Mouse (Mus musculus): ENCODE measurements around the gene Klhl21. TPM values are rescaled to one million over a fixed set of nuclear protein-coding genes. Genes with fewer than 3 reads are reported as not detected.

The Klhl21 gene
- total and polyA plus RNA-seq, 2 experiments from 2014 or later, result 4.8 to 12.3 TPM

DNA sequence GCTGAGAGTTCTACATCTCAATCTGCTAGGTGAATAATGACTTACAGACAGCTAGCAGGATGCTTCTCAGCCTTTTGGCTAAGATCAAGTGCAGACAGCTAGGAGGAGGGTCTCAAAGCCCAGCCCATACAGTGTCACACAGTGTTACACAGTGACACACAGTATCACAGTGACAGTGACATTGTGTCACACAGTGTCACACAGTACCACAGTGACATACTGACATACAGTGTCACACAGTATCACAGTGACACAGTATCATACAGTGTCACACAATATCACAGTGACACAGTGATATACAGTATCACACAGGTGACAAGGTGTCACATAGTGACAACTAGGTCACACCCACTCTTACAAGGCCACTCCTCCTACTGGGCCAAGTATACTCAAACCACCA lies 58.7 kb downstream of the Klhl21 start:
- ATAC-seq (peak; percentile 46; the same call in 1 of the 2 replicates), DNase-seq (ENCODE audit: low spot score) (no peak)
- TF ChIP-seq CTCF (IDR thresholded peaks at IDR 0.05; ENCODE audit: low read depth), result no peak
- Histone ChIP-seq H3K27me3 (ENCODE audit: insufficient read depth, low read length) (no peaks in the 10 kb centered on the region), H3K9me3 (ENCODE audit: low read length) (no peaks in the 10 kb centered on the region), H3K9ac (replicated peaks; ENCODE audit: low read length) (no peak overlapping the region), H3K27ac (no peak overlapping the region), H3K36me3 (ENCODE audit: insufficient read depth, low read length) (no peaks in the 10 kb centered on the region), H3K4me1 (ENCODE audit: insufficient read depth, low read length) (no peaks in the 10 kb centered on the region), H3K4me3 (ENCODE audit: low read length) (no peak overlapping the region), H3K4me2 (ENCODE audit: low read depth, low read length) (no peak overlapping the region)

Other genes starting within 250 kb of the Klhl21 start
- gene Camta1, start 146.9 kb upstream of the Klhl21 start, total RNA-seq (2014; rRNA removed), result 127 and 179 TPM in 2 replicates
- 133 and 145 TPM in 2 replicates for gene Camta1, start 146.9 kb upstream of the Klhl21 start, polyA plus RNA-seq (2015; fragmentation: Nextera tagmentation; extraction: Ambion mirVana)
- gene Dnajc11, start 75.1 kb upstream of the Klhl21 start, total RNA-seq (2014; rRNA removed), result 94.5 and 108 TPM in 2 replicates
- 64.1 and 65.6 TPM in 2 replicates for gene Dnajc11, start 75.1 kb upstream of the Klhl21 start, polyA plus RNA-seq (2015; fragmentation: Nextera tagmentation; extraction: Ambion mirVana)
- gene Thap3, start 19.8 kb upstream of the Klhl21 start, total RNA-seq (2014; rRNA removed), result 12.1 and 14.9 TPM in 2 replicates
- 42.1 and 47.3 TPM in 2 replicates for gene Thap3, start 19.8 kb upstream of the Klhl21 start, polyA plus RNA-seq (2015; fragmentation: Nextera tagmentation; extraction: Ambion mirVana)
- 19.9 and 20.8 TPM in 2 replicates for gene Phf13, start 12.5 kb upstream of the Klhl21 start, total RNA-seq (2014; rRNA removed)
- gene Phf13, start 12.5 kb upstream of the Klhl21 start, polyA plus RNA-seq (2015; fragmentation: Nextera tagmentation; extraction: Ambion mirVana), result 14.6 and 15.0 TPM in 2 replicates
- gene Zbtb48, start 18.9 kb downstream of the Klhl21 start, total RNA-seq (2014; rRNA removed), result 7.0 and 8.6 TPM in 2 replicates
- 10.7 and 16.2 TPM in 2 replicates for gene Zbtb48, start 18.9 kb downstream of the Klhl21 start, polyA plus RNA-seq (2015; fragmentation: Nextera tagmentation; extraction: Ambion mirVana)
- gene Tas1r1, start 29.8 kb downstream of the Klhl21 start, total RNA-seq (2014; rRNA removed), result 0.42 and 0.93 TPM in 2 replicates
- 1.7 TPM in 2 replicates for gene Tas1r1, start 29.8 kb downstream of the Klhl21 start, polyA plus RNA-seq (2015; fragmentation: Nextera tagmentation; extraction: Ambion mirVana)
- gene Nol9, start 30.5 kb downstream of the Klhl21 start, total RNA-seq (2014; rRNA removed), result 33.0 and 39.4 TPM in 2 replicates
- gene Nol9, start 30.5 kb downstream of the Klhl21 start, polyA plus RNA-seq (2015; fragmentation: Nextera tagmentation; extraction: Ambion mirVana), result 17.1 and 17.9 TPM in 2 replicates
- gene Plekhg5, start 63.7 kb downstream of the Klhl21 start, total RNA-seq (2014; rRNA removed), result 20.7 and 21.0 TPM in 2 replicates
- 13.1 and 13.3 TPM in 2 replicates for gene Plekhg5, start 63.7 kb downstream of the Klhl21 start, polyA plus RNA-seq (2015; fragmentation: Nextera tagmentation; extraction: Ambion mirVana)
- gene Tnfrsf25, start 107.1 kb downstream of the Klhl21 start, total RNA-seq (2014; rRNA removed), result 0.22 and 1.6 TPM in 2 replicates
- 0.48 and 0.62 TPM in 2 replicates for gene Tnfrsf25, start 107.1 kb downstream of the Klhl21 start, polyA plus RNA-seq (2015; fragmentation: Nextera tagmentation; extraction: Ambion mirVana)
- 0.47 and 1.4 TPM in 2 replicates for gene Espn, start 143.6 kb downstream of the Klhl21 start, total RNA-seq (2014; rRNA removed)
- gene Espn, start 143.6 kb downstream of the Klhl21 start, polyA plus RNA-seq (2015; fragmentation: Nextera tagmentation; extraction: Ambion mirVana), result 0.71 and 0.79 TPM in 2 replicates
- not detected in 2 replicates for gene Hes2, start 150.1 kb downstream of the Klhl21 start, total RNA-seq (2014; rRNA removed)
- gene Hes2, start 150.1 kb downstream of the Klhl21 start, polyA plus RNA-seq (2015; fragmentation: Nextera tagmentation; extraction: Ambion mirVana), result not detected in 2 replicates
- gene Acot7, start 169.3 kb downstream of the Klhl21 start, total RNA-seq (2014; rRNA removed), result 249 and 259 TPM in 2 replicates
- 455 and 488 TPM in 2 replicates for gene Acot7, start 169.3 kb downstream of the Klhl21 start, polyA plus RNA-seq (2015; fragmentation: Nextera tagmentation; extraction: Ambion mirVana)